Mouse (Mus musculus): Measurements from ENCODE around the gene Mfap2.

Mfap2 gene

GRCm38 (mm10) chr4:141010118-141010517 is at the start of gene Mfap2:
Gene Mfap2, plus strand, starts transcription at chr4:141010418.
- DNase-seq = no peak

DNA sequence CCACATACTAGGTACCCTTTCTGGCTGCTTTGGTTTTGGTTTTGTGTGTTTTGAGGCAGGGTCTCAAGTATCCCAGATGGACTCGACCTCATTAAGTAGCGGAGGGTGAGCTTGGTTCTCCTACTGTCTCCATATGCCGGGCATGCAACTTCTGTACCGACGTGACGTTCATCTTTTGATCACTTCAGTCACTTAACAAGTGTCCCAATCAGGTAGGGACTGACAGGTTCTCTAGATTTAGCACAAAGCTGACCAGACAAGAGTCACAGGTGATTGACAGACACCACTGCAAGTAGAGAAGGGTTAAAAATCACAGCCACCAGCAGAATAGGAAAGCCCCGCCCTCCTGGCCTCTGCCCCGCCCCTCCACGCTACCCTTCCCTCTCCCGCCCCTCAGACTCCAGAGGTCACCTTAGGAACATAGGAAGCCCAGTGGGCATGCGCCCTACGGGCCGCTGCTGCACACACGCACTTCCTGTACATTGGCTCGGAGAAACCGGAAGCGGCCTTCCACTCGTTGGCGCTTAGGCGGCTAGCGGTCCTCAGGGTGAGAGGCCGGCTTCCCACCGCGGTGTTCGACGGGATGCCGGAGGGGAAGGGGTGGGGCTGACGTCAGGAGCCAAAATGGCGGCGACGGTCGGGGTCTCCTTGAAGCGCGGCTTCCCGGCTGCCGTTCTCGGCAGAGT is 49.3 kb upstream of the Mfap2 start, which contains the start of gene Sdhb:
TSS of gene Sdhb (plus strand) at position 423 of the 686 bp plus-strand sequence.
- peak; percentile 95 to 97 for DNase-seq

GRCm38 (mm10) chr4:140961467-140962206 is 48.6 kb upstream of the Mfap2 start:
- DNase-seq = no peak

DNA sequence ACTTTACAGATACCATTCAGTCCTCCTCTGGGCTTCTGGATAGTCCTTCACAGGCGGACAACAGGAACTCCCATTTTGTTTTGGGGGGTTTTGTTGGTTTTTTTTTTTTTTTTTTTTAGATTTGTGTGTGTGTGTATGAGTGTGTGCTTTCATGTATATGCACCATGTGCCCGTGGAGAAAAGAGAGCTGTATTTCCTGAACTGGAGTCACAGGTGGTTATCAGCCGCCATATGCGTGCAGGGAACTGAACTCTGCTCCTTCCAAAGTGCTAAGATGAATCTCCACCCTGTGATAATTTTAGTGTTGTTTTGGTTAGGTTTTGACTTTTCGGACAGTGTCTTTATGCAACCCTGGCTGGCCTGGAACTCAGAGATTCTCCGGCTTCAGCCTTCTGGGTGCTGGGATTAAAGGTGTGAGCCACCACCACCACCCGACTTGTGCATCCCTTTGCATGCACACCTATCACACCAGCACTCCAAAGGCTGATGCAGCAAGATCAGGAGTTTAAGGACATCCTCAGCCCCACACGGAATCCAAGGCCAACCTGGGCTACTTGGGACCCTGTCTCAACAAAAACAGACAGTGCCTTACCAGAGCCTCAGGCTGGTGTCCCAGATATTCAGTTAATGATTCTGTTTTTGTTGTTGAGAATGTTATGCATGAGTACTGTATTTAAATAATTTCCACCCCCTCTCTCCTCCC is 47.9 kb upstream of the Mfap2 start:
- no peak for DNase-seq

DNA sequence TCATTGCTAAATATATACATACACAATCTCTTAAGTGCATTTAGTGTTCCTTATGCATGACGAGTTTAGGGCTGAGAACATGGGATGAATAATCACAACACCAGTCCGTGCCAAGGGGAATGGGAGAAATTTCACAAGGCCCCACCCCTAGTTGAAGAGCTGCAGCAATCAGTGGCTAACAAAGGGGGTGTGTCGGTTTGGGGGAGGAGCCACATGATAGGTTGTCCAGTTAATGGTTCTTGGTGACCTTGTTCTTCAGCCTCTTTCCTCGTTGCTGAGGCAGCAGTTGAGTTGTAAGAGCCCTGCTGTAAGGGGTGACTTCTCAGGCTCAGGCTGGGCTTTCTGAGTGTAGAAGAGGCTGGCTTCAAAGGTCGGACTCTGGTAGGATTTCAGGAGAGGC is 47.3 kb upstream of the Mfap2 start:
- DNase-seq = no peak

DNA sequence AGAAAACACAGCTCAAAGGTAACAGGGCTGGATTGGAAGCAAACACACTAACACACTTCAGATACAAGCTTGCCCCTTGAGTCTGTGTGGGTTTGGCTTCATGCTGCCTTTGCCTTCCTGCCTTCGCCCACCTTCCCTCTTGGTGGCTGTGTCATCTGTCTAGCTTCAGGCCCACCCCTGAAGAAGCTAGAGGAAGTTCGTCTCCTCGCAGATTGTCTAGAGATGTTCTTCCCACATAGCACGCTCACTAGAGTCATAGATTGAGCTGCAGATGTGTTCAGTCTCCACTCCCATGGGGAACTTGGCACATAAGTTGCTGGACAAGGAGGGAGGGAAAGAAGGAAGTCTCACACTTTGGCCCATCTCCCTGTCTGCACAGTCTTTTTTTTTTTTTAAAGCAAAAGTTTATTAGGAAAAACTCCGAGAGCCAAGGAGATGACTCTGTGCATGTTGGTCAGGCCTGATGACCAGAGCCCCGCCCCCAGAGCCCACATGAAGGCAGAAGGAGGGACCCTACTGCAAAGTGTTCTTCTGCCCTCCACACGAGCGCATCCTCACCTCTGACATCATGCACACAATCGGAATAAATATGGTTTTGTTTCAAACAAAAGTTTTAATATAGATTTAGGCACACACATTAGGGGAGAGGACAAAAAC is 46.1 kb upstream of the Mfap2 start:
- no peak for DNase-seq

- DNase-seq = peak; percentile 79 to 87
These were observed 45.6 kb upstream of the Mfap2 start for GRCm38 (mm10) chr4:140964620-140965019.

- no peak for DNase-seq
These were observed 42.6 kb upstream of the Mfap2 start for GRCm38 (mm10) chr4:140967386-140968159.

GRCm38 (mm10) chr4:140971691-140972090 is 38.5 kb upstream of the Mfap2 start:
- DNase-seq = no peak

- no peak for DNase-seq
These were observed 35.8 kb upstream of the Mfap2 start for GRCm38 (mm10) chr4:140974408-140974807.

GRCm38 (mm10) chr4:140975356-140975755 is 34.9 kb upstream of the Mfap2 start:
- no peak for DNase-seq

DNA sequence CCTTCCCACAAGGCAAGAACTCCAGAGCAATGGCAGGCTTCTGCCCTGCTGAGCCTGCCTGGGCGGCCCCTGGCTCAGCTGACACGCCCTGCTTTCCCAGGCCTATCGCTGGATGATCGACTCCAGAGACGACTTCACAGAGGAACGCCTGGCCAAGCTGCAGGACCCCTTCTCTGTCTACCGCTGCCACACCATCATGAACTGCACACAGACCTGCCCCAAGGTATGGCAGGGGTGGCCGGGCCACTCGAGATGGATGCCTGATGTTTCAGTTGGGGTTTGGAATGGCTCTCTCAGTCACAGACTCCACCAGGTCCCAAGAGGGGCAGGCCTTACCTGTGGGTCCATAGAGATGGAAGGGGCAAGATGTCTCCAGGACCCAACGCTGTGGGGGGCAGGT is 32.9 kb upstream of the Mfap2 start:
- DNase-seq = no peak

- no peak for DNase-seq
These were observed 32.1 kb upstream of the Mfap2 start for GRCm38 (mm10) chr4:140977886-140978692.

DNA sequence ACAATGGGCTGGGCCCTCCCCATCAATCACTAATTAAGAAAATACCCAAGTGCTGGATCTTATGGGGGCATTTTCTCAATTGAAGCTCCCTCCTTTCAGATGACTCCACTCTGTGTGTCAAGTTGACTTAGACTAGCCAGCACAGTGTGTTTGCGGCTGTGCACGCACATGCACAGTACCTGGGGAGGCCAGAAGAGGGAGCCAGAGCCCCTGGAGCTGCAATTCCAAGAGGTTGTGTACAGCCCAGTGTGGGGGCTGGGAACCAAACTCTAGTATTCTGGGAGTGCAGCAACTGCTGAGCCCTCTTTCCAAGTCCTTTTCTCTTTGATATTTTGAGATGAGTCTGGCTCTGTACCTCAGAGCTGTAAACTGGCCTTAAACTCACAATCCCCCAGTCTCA is 28.6 kb upstream of the Mfap2 start:
- DNase-seq = peak in 1 of 2 experiments; percentile 48

DNA sequence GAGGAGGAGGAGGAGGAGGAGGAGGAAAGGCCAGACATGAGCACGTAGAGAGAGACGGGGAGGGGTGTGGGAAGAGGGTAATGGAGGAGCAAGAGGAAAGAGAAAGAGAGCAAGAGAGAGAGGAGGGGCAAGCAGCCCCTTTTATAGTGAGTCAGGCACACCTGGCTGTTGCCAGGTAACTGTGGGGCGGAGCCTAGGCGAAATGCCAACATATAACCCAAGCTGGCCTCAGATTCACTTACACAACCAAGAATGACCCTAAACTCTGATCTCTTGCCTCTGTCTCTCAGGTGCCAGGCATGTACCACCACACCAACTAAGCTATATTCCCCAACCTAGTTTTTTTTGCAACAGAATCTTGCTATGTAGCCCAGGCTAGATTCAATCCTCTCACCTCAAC is 27.4 kb upstream of the Mfap2 start:
- DNase-seq = no peak

DNA sequence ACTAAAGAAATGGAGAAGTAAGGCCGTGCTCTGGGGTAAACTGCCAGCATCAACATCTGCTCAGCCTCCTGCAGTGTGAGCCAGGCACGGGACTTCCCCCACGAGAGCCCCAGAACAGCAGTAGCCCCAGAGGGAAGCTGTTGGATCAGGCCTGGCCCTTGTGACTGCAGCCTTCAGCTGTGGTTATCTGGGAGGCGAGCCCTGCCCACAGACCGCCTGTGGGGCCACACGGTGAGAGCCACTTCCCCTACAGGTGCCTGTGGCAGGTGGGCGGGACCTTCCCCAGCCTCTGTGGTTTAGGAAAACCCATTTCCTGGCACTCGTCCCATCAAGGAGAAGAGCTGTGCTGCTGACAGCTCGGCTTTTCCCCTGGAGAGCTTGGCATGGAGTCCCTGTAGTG is 26.8 kb upstream of the Mfap2 start:
- DNase-seq = no peak

DNA sequence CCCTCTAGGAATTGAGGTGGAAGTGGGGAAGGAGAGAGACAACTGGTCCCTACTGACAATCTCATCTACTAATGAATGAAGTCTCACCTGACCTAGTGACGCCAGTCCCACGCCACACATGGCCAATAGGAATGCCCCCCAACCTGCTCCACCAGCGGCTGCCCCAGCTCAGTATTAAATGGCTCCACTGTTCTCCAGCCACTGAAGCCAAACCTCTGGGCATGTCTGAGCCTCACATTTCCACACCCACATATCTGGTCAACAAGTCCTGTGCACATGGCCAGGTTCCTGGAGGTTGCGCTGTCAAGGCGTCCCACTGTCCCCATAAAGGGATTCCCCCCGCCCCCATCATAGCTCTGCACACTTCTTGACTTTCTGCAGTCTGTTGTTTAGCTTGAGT is 25.7 kb upstream of the Mfap2 start:
- no peak for DNase-seq

DNA sequence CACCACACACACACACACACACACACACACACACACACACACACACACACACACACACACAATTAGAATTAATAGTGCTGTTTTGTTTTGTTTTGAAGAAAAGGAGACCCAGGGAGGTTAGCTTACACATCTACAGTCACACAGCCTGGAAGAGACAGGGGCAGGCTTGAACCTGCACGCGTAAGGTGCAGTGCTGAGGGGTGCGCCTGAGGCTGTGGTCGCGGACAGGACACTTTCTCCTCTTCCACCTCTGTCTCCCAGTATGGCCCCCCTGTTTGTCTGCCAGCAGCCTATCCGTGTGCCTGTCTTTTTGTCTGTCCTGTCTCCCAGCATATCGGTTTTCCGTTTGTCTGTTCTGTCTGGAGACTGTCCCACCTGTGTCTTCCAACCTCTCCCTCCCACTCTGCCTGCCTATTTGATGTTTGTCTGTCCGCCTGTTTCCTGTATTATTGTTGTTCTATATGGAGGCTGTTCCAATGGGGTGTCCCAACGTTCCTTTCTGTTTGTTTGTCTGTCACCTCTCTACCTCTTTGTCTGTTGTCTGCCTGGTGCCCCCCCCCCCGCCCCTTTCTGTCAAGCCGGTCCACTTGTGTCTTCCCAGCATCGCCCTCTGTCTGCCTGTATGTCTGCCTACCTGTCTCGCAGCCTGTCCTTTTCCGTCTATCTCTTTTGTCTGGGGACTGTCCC is 24.1 kb upstream of the Mfap2 start:
- no peak for DNase-seq

DNA sequence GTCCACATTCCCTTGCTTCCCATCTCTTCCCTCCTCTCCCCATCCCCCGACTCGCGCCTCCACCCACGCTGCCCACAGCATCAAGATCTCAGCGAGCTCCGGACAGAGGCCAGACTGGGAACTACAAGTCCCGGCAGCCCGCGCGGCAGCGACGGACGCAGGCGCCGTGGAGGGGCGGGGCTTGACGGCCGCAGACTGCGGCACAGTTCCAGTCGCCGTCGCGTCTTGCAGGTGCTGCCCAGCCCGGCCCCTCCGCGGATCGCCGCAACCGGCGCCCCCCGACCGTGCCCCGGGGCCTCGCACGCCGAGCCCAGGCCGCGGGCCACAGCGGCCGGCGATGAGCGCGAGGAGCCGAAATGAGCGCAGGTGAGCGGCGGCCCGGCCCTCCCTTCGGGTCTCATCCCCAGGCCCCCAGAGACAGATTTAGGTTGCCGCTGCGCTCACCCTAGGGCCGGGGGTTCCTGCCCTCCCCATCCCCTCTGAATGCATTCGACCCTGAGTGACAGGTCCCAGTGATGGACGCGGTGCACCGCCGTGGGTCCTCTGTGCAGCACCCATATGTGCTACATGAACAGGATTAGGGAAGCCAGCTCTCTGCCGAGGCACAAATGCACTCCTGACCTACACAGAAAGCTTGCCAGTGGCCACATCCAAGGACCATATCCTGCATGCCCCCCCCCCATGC is 23.4 kb upstream of the Mfap2 start, which contains the start of gene Atp13a2:
TSS of gene Atp13a2 (plus strand) at position 163 of the 685 bp plus-strand sequence.
- peak; percentile 97 to 98 for DNase-seq

DNA sequence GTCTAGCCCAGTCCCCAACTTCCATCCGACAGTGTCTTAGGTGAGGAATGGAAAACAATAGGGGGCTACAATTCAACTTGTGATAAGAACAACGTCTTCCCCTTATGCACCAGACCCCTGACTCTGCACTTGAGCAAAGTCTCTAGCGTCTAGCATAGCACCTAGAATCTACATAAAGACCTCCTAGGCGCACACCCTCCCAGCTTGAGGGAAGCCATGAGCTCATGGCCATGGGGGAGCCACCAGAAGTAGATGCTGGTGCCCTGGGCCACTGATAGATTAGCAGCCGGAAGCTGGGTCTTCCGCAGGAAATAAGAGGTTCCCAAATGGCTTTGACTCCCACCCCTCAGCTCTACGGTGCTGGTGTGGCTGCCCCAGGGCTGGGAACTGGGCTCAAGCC is 22.7 kb upstream of the Mfap2 start:
- no peak for DNase-seq

Data from cerebellum, postnatal 25 days (tissue).